In the genomic region with DNA sequence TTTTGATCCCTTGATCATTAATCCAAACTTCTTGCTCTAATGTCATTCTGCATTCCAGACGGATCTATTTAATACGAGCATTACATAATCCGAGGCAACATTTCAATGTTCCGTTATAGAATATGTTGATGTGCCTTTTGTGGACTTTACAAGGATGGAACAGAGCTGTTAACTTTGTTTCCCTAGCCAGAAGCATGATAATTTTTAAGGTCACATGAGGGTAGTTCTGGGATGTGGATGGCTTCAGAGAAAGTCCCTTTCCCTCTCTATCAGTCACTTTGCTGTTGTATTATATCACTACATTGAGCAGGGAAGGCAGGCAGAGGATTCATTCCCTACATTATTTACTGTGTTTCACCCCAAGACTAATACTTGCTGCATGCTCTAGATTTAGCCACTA, we compare ENCODE assay signal across 27 mouse cellular contexts.
"Had no signal": no experiment of that assay in that cellular context is flagged by ENCODE, and none has a peak within 500 bp of the region (broad histone marks: within the 10 kb centered on the region; RNA-seq: fewer than 3 reads in every experiment).

No protein-coding gene starts in this region.

- H3K9me3 ChIP-seq: embryonic facial prominence, embryonic 10.5 days; embryonic facial prominence, embryonic 12.5 days; embryonic facial prominence, embryonic 13.5 days; embryonic facial prominence, embryonic 15.5 days; forebrain, embryonic 10.5 days; forebrain, embryonic 13.5 days; forebrain, embryonic 15.5 days had no signal

- H3K27ac ChIP-seq: embryonic facial prominence, embryonic 10.5 days; embryonic facial prominence, embryonic 12.5 days; embryonic facial prominence, embryonic 13.5 days; embryonic facial prominence, embryonic 15.5 days; forebrain, embryonic 10.5 days; forebrain, embryonic 12.5 days; forebrain, embryonic 13.5 days; forebrain, embryonic 15.5 days; gastrocnemius, adult 2 months; heart, adult 2 months had no signal

- ATAC-seq: forebrain, embryonic 13.5 days; forebrain, embryonic 15.5 days; forebrain, postnatal 0 days had no signal

- H3K27me3 ChIP-seq: embryonic facial prominence, embryonic 12.5 days; embryonic facial prominence, embryonic 13.5 days; embryonic facial prominence, embryonic 15.5 days; forebrain, embryonic 12.5 days; forebrain, embryonic 13.5 days; forebrain, embryonic 15.5 days had no signal

- H3K9ac ChIP-seq: embryonic facial prominence, embryonic 12.5 days; embryonic facial prominence, embryonic 13.5 days; embryonic facial prominence, embryonic 15.5 days; forebrain, embryonic 12.5 days; forebrain, embryonic 13.5 days; forebrain, embryonic 15.5 days; forebrain, postnatal 0 days had no signal

- H3K4me1 ChIP-seq: embryonic facial prominence, embryonic 10.5 days; embryonic facial prominence, embryonic 12.5 days; embryonic facial prominence, embryonic 13.5 days; embryonic facial prominence, embryonic 15.5 days; forebrain, embryonic 13.5 days; forebrain, embryonic 15.5 days had no signal

- H3K36me3 ChIP-seq: embryonic facial prominence, embryonic 10.5 days; embryonic facial prominence, embryonic 12.5 days; embryonic facial prominence, embryonic 13.5 days; embryonic facial prominence, embryonic 15.5 days; forebrain, embryonic 10.5 days; forebrain, embryonic 12.5 days; forebrain, embryonic 15.5 days had no signal

- DNase-seq: cerebellum, adult 18-20 months; cerebellum, adult 2 months; cerebellum, adult 8-10 months; cerebellum, adult 9-10 months; cerebellum, adult 9-11 months; cerebellum, postnatal 10 days; cerebellum, postnatal 14 days; cerebellum, postnatal 25 days; cerebellum, postnatal 36 days; embryo, embryonic 11 days; forebrain, postnatal 0 days; gastrocnemius, adult 2 months; gastrocnemius, postnatal 10 days; gastrocnemius, postnatal 14 days; gastrocnemius, postnatal 25 days; gastrocnemius, postnatal 36 days; heart, adult 18-20 months; heart, adult 2 months had no signal

- H3K4me2 ChIP-seq: embryonic facial prominence, embryonic 12.5 days; embryonic facial prominence, embryonic 13.5 days; embryonic facial prominence, embryonic 15.5 days; forebrain, embryonic 12.5 days; forebrain, embryonic 13.5 days; forebrain, embryonic 15.5 days had no signal

- H3K4me3 ChIP-seq: embryonic facial prominence, embryonic 10.5 days; embryonic facial prominence, embryonic 12.5 days; embryonic facial prominence, embryonic 13.5 days; embryonic facial prominence, embryonic 15.5 days; erythroblast, embryonic 14.5 days; forebrain, embryonic 10.5 days; forebrain, embryonic 12.5 days; forebrain, embryonic 13.5 days; forebrain, embryonic 15.5 days; gastrocnemius, adult 2 months; heart, adult 2 months had no signal
